Mouse (Mus musculus) adrenal gland, postnatal 0 days (tissue): ENCODE results near the gene Prss57. TPM values are rescaled to one million over a fixed set of nuclear protein-coding genes. Genes with fewer than 3 reads are reported as not detected.

Experiments used
- polyA plus RNA-seq: library from polyadenylated mRNA; unstranded; fragments of >200 nt; fragmentation: Nextera tagmentation; extraction: Ambion mirVana; gene quantifications from 2 replicates; pipeline ENCODE4 v1.2.1, GENCODE M21; 2015

The Prss57 gene
- polyA plus RNA-seq: 0.13 and 0.46 TPM in 2 replicates

DNA sequence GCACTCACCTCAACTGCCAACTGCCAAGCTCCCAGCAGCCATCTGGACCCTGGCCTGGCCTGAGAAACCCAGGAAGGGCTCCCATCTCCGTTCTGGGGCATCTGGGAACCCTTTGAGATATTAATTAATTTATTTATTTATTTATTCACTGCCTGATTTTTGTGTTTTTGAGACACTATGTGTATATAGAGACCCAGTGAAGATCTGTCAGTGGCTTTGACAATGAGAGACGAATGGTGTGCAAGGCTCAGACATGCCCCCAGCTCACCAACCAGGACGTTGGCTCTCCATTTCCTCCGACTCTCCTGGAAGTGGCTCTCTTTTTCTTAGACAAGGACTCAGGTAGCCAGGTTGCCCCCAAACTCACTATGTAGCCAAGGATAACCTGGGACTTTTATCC is at the start of gene Prss57:
TSS of gene Prss57 (minus strand) at position 101 of the 400 bp plus-strand sequence.

DNA sequence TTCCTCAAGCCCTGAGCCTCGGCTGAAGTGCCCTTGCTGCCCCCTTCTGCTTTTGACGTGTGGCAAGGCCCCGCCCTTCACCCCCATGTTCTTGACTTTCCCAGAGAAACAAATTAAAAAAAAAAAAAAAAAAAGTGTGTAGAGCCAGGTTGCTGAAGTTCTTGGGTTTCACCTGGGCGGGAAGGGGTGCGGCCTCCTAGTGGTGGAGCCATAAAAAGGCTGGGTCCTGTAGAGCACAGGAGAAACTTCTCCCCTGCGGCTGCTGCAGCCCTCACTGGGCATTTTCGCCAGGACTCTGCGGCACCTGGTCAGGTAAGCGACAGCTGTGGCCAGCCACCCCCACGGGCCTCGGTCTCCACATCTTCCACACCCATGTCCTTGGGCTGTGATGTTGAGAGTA is 30.0 kb upstream of the Prss57 start, which contains the start of gene Misp:
TSS of gene Misp (plus strand) at position 208 of the 400 bp plus-strand sequence.

DNA sequence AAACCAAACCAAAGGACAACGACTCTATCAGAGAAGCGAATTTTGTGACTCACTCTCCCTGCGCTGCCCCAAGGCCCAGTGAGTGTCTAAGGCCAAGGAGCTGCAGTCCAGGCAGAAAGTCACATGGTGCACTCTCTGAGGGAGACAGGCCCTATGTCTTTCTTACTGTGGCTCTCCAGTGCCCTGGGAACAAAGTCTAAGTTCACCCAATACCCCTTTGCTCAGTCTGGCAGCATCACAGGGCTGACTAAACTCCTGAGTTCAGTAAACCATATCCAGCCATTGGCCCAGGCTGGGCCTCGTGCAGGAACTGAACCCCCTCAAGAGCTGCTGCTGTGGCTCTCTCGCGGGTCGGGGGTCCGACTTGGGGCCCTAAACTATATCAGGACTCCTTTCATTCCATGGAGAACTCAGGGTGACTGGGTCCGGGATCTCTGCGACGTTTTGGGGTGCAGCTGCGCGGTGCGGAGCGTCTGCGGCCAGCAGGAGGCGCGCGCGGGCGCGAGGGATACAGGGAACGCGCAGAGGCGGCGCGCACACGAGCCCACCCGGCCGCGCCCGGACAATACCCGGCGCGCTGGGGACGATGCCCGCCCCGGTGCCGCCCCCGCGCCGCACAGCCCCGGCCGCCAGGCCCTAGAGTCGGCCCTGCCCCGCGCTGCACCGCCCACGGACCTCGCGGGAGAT is 2.4 kb upstream of the Prss57 start, which contains the start of gene Palm:
TSS of gene Palm (plus strand) at position 522 of the 687 bp plus-strand sequence.

GRCm38 (mm10) chr10:79777103-79777531 is 13.6 kb downstream of the Prss57 start, which contains the start of gene Fstl3:
Gene Fstl3, plus strand, starts transcription at chr10:79777272.

GRCm38 (mm10) chr10:79766508-79767325 is 24.0 kb downstream of the Prss57 start, which contains the start of gene Rnf126:
Gene Rnf126, minus strand, starts transcription at chr10:79766952.

GRCm38 (mm10) chr10:79754856-79755516 is 35.8 kb downstream of the Prss57 start, which contains the start of gene Fgf22:
Gene Fgf22, plus strand, starts transcription at chr10:79755076.

GRCm38 (mm10) chr10:79745898-79746773 is 44.6 kb downstream of the Prss57 start, which contains the start of gene Polrmt:
Gene Polrmt, minus strand, starts transcription at chr10:79746581.

Other genes starting within 250 kb of the Prss57 start
- 19.1 and 25.1 TPM in 2 replicates for gene Mier2, start 235.8 kb downstream of the Prss57 start, polyA plus RNA-seq
- gene Theg, start 203.6 kb downstream of the Prss57 start, polyA plus RNA-seq: not detected in 2 replicates
- gene C2cd4c, start 176.9 kb downstream of the Prss57 start, polyA plus RNA-seq: not detected in 2 replicates
- 8.9 and 20.6 TPM in 2 replicates for gene Shc2, start 153.0 kb downstream of the Prss57 start, polyA plus RNA-seq
- 0.11 and 0.88 TPM in 2 replicates for gene Odf3l2, start 145.2 kb downstream of the Prss57 start, polyA plus RNA-seq
- 0.43 and 0.80 TPM in 2 replicates for gene Madcam1, start 126.4 kb downstream of the Prss57 start, polyA plus RNA-seq
- gene Tpgs1, start 121.6 kb downstream of the Prss57 start, polyA plus RNA-seq: 81.4 and 84.4 TPM in 2 replicates
- 66.5 and 73.9 TPM in 2 replicates for gene Cdc34, start 108.8 kb downstream of the Prss57 start, polyA plus RNA-seq
- gene Gzmm, start 101.9 kb downstream of the Prss57 start, polyA plus RNA-seq: 0.61 and 0.69 TPM in 2 replicates
- 813 and 928 TPM in 2 replicates for gene Bsg, start 86.5 kb downstream of the Prss57 start, polyA plus RNA-seq
- 1.6 TPM in 2 replicates for gene Hcn2, start 74.3 kb downstream of the Prss57 start, polyA plus RNA-seq
- gene Polrmt, start 44.4 kb downstream of the Prss57 start, polyA plus RNA-seq: 16.6 and 29.3 TPM in 2 replicates
- gene Fgf22, start 35.9 kb downstream of the Prss57 start, polyA plus RNA-seq: 0.15 TPM in 1 of 2 replicates, not detected in the other
- gene Rnf126, start 24.0 kb downstream of the Prss57 start, polyA plus RNA-seq: 50.8 and 66.1 TPM in 2 replicates
- 10.9 and 12.6 TPM in 2 replicates for gene Fstl3, start 13.7 kb downstream of the Prss57 start, polyA plus RNA-seq
- 72.1 and 96.9 TPM in 2 replicates for gene Palm, start 2.6 kb upstream of the Prss57 start, polyA plus RNA-seq
- gene Misp, start 30.0 kb upstream of the Prss57 start, polyA plus RNA-seq: 1.1 TPM in 2 replicates
- gene Ptbp1, start 63.5 kb upstream of the Prss57 start, polyA plus RNA-seq: 85.9 and 118 TPM in 2 replicates
- 8.3 and 10.4 TPM in 2 replicates for gene Prtn3, start 83.5 kb upstream of the Prss57 start, polyA plus RNA-seq
- 21.3 and 54.6 TPM in 2 replicates for gene Plppr3, start 83.7 kb upstream of the Prss57 start, polyA plus RNA-seq
- 8.1 and 10.4 TPM in 2 replicates for gene Elane, start 95.3 kb upstream of the Prss57 start, polyA plus RNA-seq
- 0.96 and 5.3 TPM in 2 replicates for gene Cfd, start 99.9 kb upstream of the Prss57 start, polyA plus RNA-seq
- 28.5 and 37.7 TPM in 2 replicates for gene Med16, start 118.0 kb upstream of the Prss57 start, polyA plus RNA-seq
- gene Gm26602, start 119.9 kb upstream of the Prss57 start, polyA plus RNA-seq: 8.4 and 15.7 TPM in 2 replicates
- gene Kiss1r, start 126.0 kb upstream of the Prss57 start, polyA plus RNA-seq: 0.77 and 1.0 TPM in 2 replicates
- gene R3hdm4, start 130.2 kb upstream of the Prss57 start, polyA plus RNA-seq: 81.3 and 98.1 TPM in 2 replicates
- gene Arid3a, start 136.1 kb upstream of the Prss57 start, polyA plus RNA-seq: 1.7 and 2.8 TPM in 2 replicates
- gene Wdr18, start 169.2 kb upstream of the Prss57 start, polyA plus RNA-seq: 53.4 and 76.1 TPM in 2 replicates
- 0.11 and 0.16 TPM in 2 replicates for gene Grin3b, start 179.8 kb upstream of the Prss57 start, polyA plus RNA-seq
- 19.3 and 25.0 TPM in 2 replicates for gene Tmem259, start 193.4 kb upstream of the Prss57 start, polyA plus RNA-seq
- gene Cnn2, start 197.6 kb upstream of the Prss57 start, polyA plus RNA-seq: 57.9 and 65.3 TPM in 2 replicates
- 5.5 and 5.7 TPM in 2 replicates for gene Abca7, start 205.5 kb upstream of the Prss57 start, polyA plus RNA-seq
- 4.9 and 6.0 TPM in 2 replicates for gene Arhgap45, start 225.7 kb upstream of the Prss57 start, polyA plus RNA-seq
- gene Polr2e, start 248.8 kb upstream of the Prss57 start, polyA plus RNA-seq: 156 and 175 TPM in 2 replicates